Mouse (Mus musculus) heart, adult 11 months (tissue): Measurements from ENCODE around the gene Tbxas1.

Experiments
- DNase-seq: peaks from one replicate; pipeline ENCODE4 v3.0.0; 2022

Tbxas1 gene

GRCm38 (mm10) chr6:39132556-39132955 is 257.4 kb downstream of the Tbxas1 start:
- no peak for DNase-seq
